In genomic region chr4:97831611-97832278, GRCm38 (mm10) we compare ENCODE assay signal across 17 mouse cellular contexts. TPM values are rescaled to one million over a fixed set of nuclear protein-coding genes. Genes with fewer than 3 reads are reported as not detected.
DNase-seq lines count a peak whose midpoint lies in the region; ATAC-seq and TF ChIP-seq lines count a peak whose summit lies in the region.
"Had no signal": no experiment of that assay in that cellular context is flagged by ENCODE, and none has a peak within 500 bp of the region (broad histone marks: within the 10 kb centered on the region; RNA-seq: fewer than 3 reads in every experiment).

No protein-coding gene starts in this region.

- ATAC-seq in heart, postnatal 0 days (ENCODE audit: insufficient read depth, low read depth), result no peak
- peak; percentile 93 to 95 for ATAC-seq in hematopoietic stem cell, adult 5-6 weeks (replicated peaks in 1 of 2; ENCODE audit: insufficient read depth in 1 of 2, low FRiP score in 2 of 2, low TSS enrichment in 1 of 2, low read depth in 1 of 2, poor library complexity in 2 of 2, severe bottlenecking in 2 of 2)
- no peak for ATAC-seq in midbrain, embryonic 15.5 days (replicated peaks)
- ATAC-seq: intestine, embryonic 16.5 days had no signal

- TF ChIP-seq CTCF in heart, postnatal 0 days (IDR thresholded peaks at IDR 0.05; ENCODE audit: low read depth), result no peak

- H3K9me3 ChIP-seq in heart, postnatal 0 days (replicated peaks; ENCODE audit: control insufficient read depth, low read length), result no peaks in the 10 kb centered on the region
- no peaks in the 10 kb centered on the region for H3K9me3 ChIP-seq in midbrain, embryonic 15.5 days
- H3K9me3 ChIP-seq: liver, embryonic 13.5 days had no signal

- 0 out of 2 replicates have a peak overlapping the region, but pooled peaks have one; percentile 2 for H3K27ac ChIP-seq in heart, postnatal 0 days (ENCODE audit: low read depth)
- no peak overlapping the region for H3K27ac ChIP-seq in midbrain, embryonic 15.5 days
- H3K27ac ChIP-seq: forebrain, embryonic 10.5 days; liver, embryonic 13.5 days had no signal

- H3K27me3 ChIP-seq in heart, postnatal 0 days (ENCODE audit: control insufficient read depth, insufficient read depth, low read length), result no peaks in the 10 kb centered on the region
- peaks cover 5% of the 10 kb centered on the region; the same call in 1 of the 2 replicates for H3K27me3 ChIP-seq in midbrain, embryonic 15.5 days (replicated peaks)
- H3K27me3 ChIP-seq: liver, embryonic 13.5 days had no signal

- H3K4me3 ChIP-seq in heart, postnatal 0 days (ENCODE audit: low read depth, low read length), result no peak overlapping the region
- no peak overlapping the region for H3K4me3 ChIP-seq in midbrain, embryonic 15.5 days
- H3K4me3 ChIP-seq: forebrain, embryonic 10.5 days; liver, embryonic 13.5 days had no signal

- intact Hi-C loops in heart, postnatal 25 days (cut with DNase I), result no loop called here

- no peak for DNase-seq in heart, postnatal 0 days (ENCODE audit: low spot score)
- DNase-seq in heart, postnatal 25 days (ENCODE audit: low spot score), result no peak
- DNase-seq in 416B (ENCODE audit: low read depth) (peak; percentile 92), MEL-GATA-1-ER (ENCODE audit: extremely low read depth, low read depth) (peak; percentile 78)
- DNase-seq in lung, postnatal 10 days, result no peak
- DNase-seq: adrenal gland, postnatal 36 days; cerebellum, adult 11-12 months; heart, postnatal 14 days; liver, embryonic 13.5 days; right cerebral cortex, postnatal 14 days had no signal

- no peak overlapping the region for H3K4me2 ChIP-seq in heart, postnatal 0 days (ENCODE audit: low read depth, low read length)
- no peak overlapping the region for H3K4me2 ChIP-seq in midbrain, embryonic 15.5 days
- H3K4me2 ChIP-seq: liver, embryonic 13.5 days had no signal

- no peaks in the 10 kb centered on the region for H3K36me3 ChIP-seq in heart, postnatal 0 days (replicated peaks; ENCODE audit: control insufficient read depth, insufficient read depth, low read length)
- H3K36me3 ChIP-seq in midbrain, embryonic 15.5 days (replicated peaks), result no peaks in the 10 kb centered on the region
- H3K36me3 ChIP-seq: forebrain, embryonic 10.5 days; liver, embryonic 13.5 days had no signal

- H3K4me1 ChIP-seq in heart, postnatal 0 days (ENCODE audit: control insufficient read depth, insufficient read depth), result peaks cover 53% of the 10 kb centered on the region
- peaks cover 9% of the 10 kb centered on the region for H3K4me1 ChIP-seq in midbrain, embryonic 15.5 days

- WGBS in heart, postnatal 0 days, result 74% methylated on average over 7 of the region's 7 CpGs
- 91% methylated on average over 7 of the region's 7 CpGs for WGBS in midbrain, embryonic 15.5 days

- H3K9ac ChIP-seq in heart, postnatal 0 days (replicated peaks; ENCODE audit: low read depth, low read length), result no peak overlapping the region
- H3K9ac ChIP-seq in midbrain, embryonic 15.5 days, result no peak overlapping the region
- H3K9ac ChIP-seq: liver, embryonic 13.5 days had no signal

- no peak for TF ChIP-seq EP300 in heart, postnatal 0 days (IDR thresholded peaks at IDR 0.05; ENCODE audit: low read depth)

RNA-seq across cellular contexts. Expression of gene E130114P18Rik, which starts 53.9 kb away (rescaled TPM):
- total RNA-seq in heart, postnatal 0 days (2014; rRNA removed; ENCODE audit: low replicate concordance), result not detected in 2 replicates
- 0.45 and 0.52 TPM in 2 replicates for polyA plus RNA-seq in heart, postnatal 0 days (2015; fragmentation: Nextera tagmentation; extraction: Ambion mirVana)
- total RNA-seq in heart, postnatal 25 days (2021), result not detected
- total RNA-seq in hematopoietic stem cell, adult 5-6 weeks (2017), result not detected in 2 replicates
- 12.7 and 13.7 TPM in 2 replicates for polyA plus RNA-seq in midbrain, embryonic 15.5 days (2015; fragmentation: Nextera tagmentation; extraction: Ambion mirVana)
- total RNA-seq: adrenal gland, postnatal 36 days; heart, postnatal 14 days; monocyte, adult 5-6 weeks; neutrophil, adult 5-6 weeks had no signal
- polyA plus RNA-seq: large intestine, adult 2 months had no signal

RNA-seq across cellular contexts. Expression of gene Nfia, which starts 59.2 kb away (rescaled TPM):
- 76.5 and 114 TPM in 2 replicates for total RNA-seq in heart, postnatal 0 days (2014; rRNA removed; ENCODE audit: low replicate concordance)
- 53.2 and 53.8 TPM in 2 replicates for polyA plus RNA-seq in heart, postnatal 0 days (2015; fragmentation: Nextera tagmentation; extraction: Ambion mirVana)
- total RNA-seq in heart, postnatal 25 days (2021), result 100 to 1,000 TPM; 134 to 149 TPM
- 16.8 and 16.9 TPM in 2 replicates for total RNA-seq in hematopoietic stem cell, adult 5-6 weeks (2017)
- 26.5 and 27.8 TPM in 2 replicates for polyA plus RNA-seq in midbrain, embryonic 15.5 days (2015; fragmentation: Nextera tagmentation; extraction: Ambion mirVana)

Comparison
In these comparisons a context has a peak if more than half of its experiments do, and no peak if none do; other contexts are left out.
1. ATAC-seq: peak in hematopoietic stem cell, adult 5-6 weeks (2 of 2); none in heart, postnatal 0 days (single experiment) and midbrain, embryonic 15.5 days (single experiment).
2. DNase-seq: peak in 416B (single experiment) and MEL-GATA-1-ER (single experiment); none in heart, postnatal 0 days (single experiment), heart, postnatal 25 days (single experiment) and lung, postnatal 10 days (single experiment).